Mouse (Mus musculus) liver, embryonic 14.5 days (tissue): ENCODE results near the gene Pik3cb.

Experiments used
- CTCF ChIP-seq: IDR thresholded peaks from 2 replicates; pipeline ENCODE4 v1.5.1; 2016; ENCODE audit warnings: antibody characterized with exemption, low read depth, control low read depth
- EP300 ChIP-seq: IDR thresholded peaks from 2 replicates; pipeline ENCODE4 v1.6.1; 2016; ENCODE audit warnings: antibody characterized with exemption, low read depth

GRCm38 (mm10) chr9:99152699-99153490 is 12.5 kb upstream of the Pik3cb start:
- TF ChIP-seq CTCF, result no peak
- TF ChIP-seq EP300, result no peak
